Mouse (Mus musculus) liver, embryonic 14.5 days (tissue): ENCODE measurements at regions not wholly inside any gene's neighbourhood (a gene's known extent, or its start where the extent isn't known, plus 50 kb on each side); places are given as distances from the start of the nearest gene placed in this dataset.

Experiments
- ATAC-seq: fragments of 200-750 bp; cut with Nextera tagmentation; 2 replicates; pipeline ENCODE4 v1.8.0; 2017; ENCODE audit warnings: moderate number of reproducible peaks, mild to moderate bottlenecking, moderate library complexity; ENCODE audit not compliant: insufficient read depth
- DNase-seq, 3 experiments: peaks; one replicate each; pipeline ENCODE4 v3.0.0-alpha.2; 2012 to 2013; ENCODE audit warnings: low read depth in 3 of 3, low spot score in 3 of 3
- H3K27ac ChIP-seq: fragments of 300-500 bp; sonication (generic); 2 replicates; pipeline ENCODE4 v1.5.1; 2014; ENCODE audit warnings: moderate library complexity, mild to moderate bottlenecking, control low read depth, inconsistent platforms
- H3K27me3 ChIP-seq: fragments of 300-500 bp; sonication (generic); 2 replicates; pipeline ENCODE4 v1.6.1; 2014; ENCODE audit warnings: mild to moderate bottlenecking, low read length, moderate library complexity; ENCODE audit not compliant: control insufficient read depth, insufficient read depth
- H3K36me3 ChIP-seq: fragments of 300-500 bp; sonication (generic); replicated peaks from 2 replicates; pipeline ENCODE4 v1.6.1; 2014; ENCODE audit warnings: low read depth; ENCODE audit not compliant: control insufficient read depth, insufficient read depth
- H3K4me1 ChIP-seq, 2 experiments: fragments of 200-500 bp in 1 of 2; fragments of 300-500 bp in 1 of 2; sonication (generic) in 1 of 2; replicated peaks; 2 replicates each; pipeline ENCODE4 v1.6.1; 2012 to 2014; ENCODE audit warnings: antibody characterized with exemption in 1 of 2, inconsistent platforms in 1 of 2, low read length in 1 of 2; ENCODE audit not compliant: control insufficient read depth in 2 of 2, insufficient read depth in 2 of 2
- H3K4me2 ChIP-seq: fragments of 300-500 bp; sonication (generic); 2 replicates; pipeline ENCODE4 v1.6.1; 2014; ENCODE audit warnings: low read depth, mild to moderate bottlenecking, control low read depth, moderate library complexity
- H3K4me3 ChIP-seq, 2 experiments: fragments of 200-500 bp in 1 of 2; fragments of 300-500 bp in 1 of 2; sonication (generic) in 1 of 2; 2 replicates each; pipeline ENCODE4 v1.5.1; 2012 to 2014; ENCODE audit warnings: low read depth in 2 of 2, low read length in 2 of 2, mild to moderate bottlenecking in 2 of 2, control low read depth in 1 of 2, inconsistent platforms in 1 of 2, moderate library complexity in 1 of 2; ENCODE audit not compliant: insufficient read depth in 1 of 2
- H3K9ac ChIP-seq: fragments of 300-500 bp; sonication (generic); replicated peaks from 2 replicates; pipeline ENCODE4 v1.6.1; 2014; ENCODE audit warnings: mild to moderate bottlenecking, control low read depth, moderate library complexity
- H3K9me3 ChIP-seq: fragments of 300-500 bp; sonication (generic); 2 replicates; pipeline ENCODE4 v1.6.1; 2016; ENCODE audit warnings: low read length, mixed read lengths; ENCODE audit not compliant: control insufficient read depth
- CTCF ChIP-seq: IDR thresholded peaks from 2 replicates; pipeline ENCODE4 v1.5.1; 2016; ENCODE audit warnings: antibody characterized with exemption, low read depth, control low read depth
- EP300 ChIP-seq: IDR thresholded peaks from 2 replicates; pipeline ENCODE4 v1.6.1; 2016; ENCODE audit warnings: antibody characterized with exemption, low read depth
- WGBS: fragments of 180-500 bp; shearing (Covaris S2); extraction: QIAGEN DNeasy Blood & Tissue Kit; methylation state at CpG from one replicate; pipeline ENCODE4 v1.1.7; 2014; ENCODE audit not compliant: insufficient replicate concordance; 5-methylcytosine and 5-hydroxymethylcytosine counted together

GRCm38 (mm10) chr7:110715545-110715944 is 52.5 kb upstream of the Ampd3 start:
- Histone ChIP-seq H3K9ac (no peak overlapping the region), H3K27me3 (no peaks in the 10 kb centered on the region), H3K4me2 (no peak overlapping the region), H3K27ac (no peak overlapping the region), H3K9me3 (no peaks in the 10 kb centered on the region), H3K4me3 (no peak overlapping the region), H3K36me3 (no peaks in the 10 kb centered on the region), H3K4me1 (no peaks in the 10 kb centered on the region)
- ATAC-seq (no peak), DNase-seq (no peak)
- TF ChIP-seq CTCF (no peak), EP300 (no peak)
- 68% methylated on average over 6 of the region's 6 CpGs for WGBS

- H3K4me1 ChIP-seq, result no peaks in the 10 kb centered on the region
- no peaks in the 10 kb centered on the region for H3K9me3 ChIP-seq
- no peaks in the 10 kb centered on the region for H3K36me3 ChIP-seq
- TF ChIP-seq CTCF (no peak), EP300 (no peak)
- no peak overlapping the region for H3K27ac ChIP-seq
- no peaks in the 10 kb centered on the region for H3K27me3 ChIP-seq
- no peak for DNase-seq
- no peak overlapping the region for H3K4me2 ChIP-seq
- ATAC-seq, result no peak
- no peak overlapping the region for H3K9ac ChIP-seq
- 62% methylated on average over 6 of the region's 6 CpGs for WGBS
- H3K4me3 ChIP-seq, result no peak overlapping the region
Observed at GRCm38 (mm10) chr7:110717104-110717503, 50.9 kb upstream of the Ampd3 start.
